Mouse (Mus musculus) kidney, adult 2 months (tissue): Measurements from ENCODE around the gene Gm33543. TPM values are rescaled to one million over a fixed set of nuclear protein-coding genes. Genes with fewer than 3 reads are reported as not detected.
A peak's percentile ranks its signal among the peaks of the same experiment; 100 is the strongest.

Source experiments
- DNase-seq: peaks from one replicate; pipeline ENCODE4 v3.0.0; 2021
- H3K27ac ChIP-seq: fragments of 200-500 bp; 2 replicates; pipeline ENCODE4 v1.5.1; 2012; ENCODE audit warnings: low read depth, low read length, control low read depth, inconsistent platforms; ENCODE audit not compliant: insufficient read depth
- H3K27me3 ChIP-seq: fragments of 200-500 bp; replicated peaks from 2 replicates; pipeline ENCODE4 v1.6.1; 2012; ENCODE audit warnings: mild to moderate bottlenecking, moderate library complexity, low read length, inconsistent platforms; ENCODE audit not compliant: control insufficient read depth, insufficient read depth
- H3K36me3 ChIP-seq: fragments of 200-500 bp; 2 replicates; pipeline ENCODE4 v1.6.1; 2012; ENCODE audit warnings: mild to moderate bottlenecking, moderate library complexity, low read length, inconsistent platforms; ENCODE audit not compliant: control insufficient read depth, insufficient read depth
- H3K4me1 ChIP-seq: fragments of 200-500 bp; 2 replicates; pipeline ENCODE4 v1.6.1; 2011; ENCODE audit warnings: low read length; ENCODE audit not compliant: control insufficient read depth, insufficient read depth
- H3K4me3 ChIP-seq: fragments of 200-500 bp; 2 replicates; pipeline ENCODE4 v1.5.1; 2011; ENCODE audit warnings: mild to moderate bottlenecking, low read depth, low read length, control low read depth; ENCODE audit not compliant: insufficient read depth
- CTCF ChIP-seq: fragments of 200-500 bp; conservative IDR thresholded peaks from 2 replicates; pipeline ENCODE4 v1.5.1; 2011; ENCODE audit warnings: low read depth, mild to moderate bottlenecking, control low read depth, low read length, moderate library complexity, mixed read lengths; ENCODE audit not compliant: insufficient read depth, insufficient read length
- POLR2A ChIP-seq: fragments of 200-500 bp; IDR thresholded peaks from one replicate; pipeline ENCODE4 v1.6.1; 2011; ENCODE audit warnings: low read depth, low read length, control low read depth
- WGBS: fragments of 180-500 bp; shearing (Covaris S2); methylation state at CpG from one replicate; pipeline ENCODE4 v1.1.7; 2018; 5-methylcytosine and 5-hydroxymethylcytosine counted together
- polyA plus RNA-seq: library from polyadenylated mRNA; depleted of rRNA; stranded (reverse); fragments of >200 nt; gene quantifications from 2 replicates; pipeline ENCODE4 v1.2.3, GENCODE M21; 2012

Gm33543 gene
- polyA plus RNA-seq, 1 experiment: 1.9 TPM

- no peaks in the 10 kb centered on the region for H3K27me3 ChIP-seq
- no peak overlapping the region for H3K4me3 ChIP-seq
- H3K4me1 ChIP-seq: no peaks in the 10 kb centered on the region
- 81% methylated on average over 8 of the region's 8 CpGs for WGBS
- DNase-seq: no peak
- TF ChIP-seq POLR2A (no peak), CTCF (no peak)
- no peak overlapping the region for H3K27ac ChIP-seq
- H3K36me3 ChIP-seq: no peaks in the 10 kb centered on the region
These were observed 51.3 kb downstream of the Gm33543 start for GRCm38 (mm10) chr10:95791427-95791804.

- no peak for DNase-seq
- Histone ChIP-seq H3K4me1 (no peaks in the 10 kb centered on the region), H3K27ac (no peak overlapping the region), H3K27me3 (no peaks in the 10 kb centered on the region), H3K36me3 (no peaks in the 10 kb centered on the region), H3K4me3 (no peak overlapping the region)
- no peak for TF ChIP-seq POLR2A
- TF ChIP-seq CTCF: no peak
- WGBS: 81% methylated on average over 15 of the region's 15 CpGs
These were observed 51.8 kb downstream of the Gm33543 start for GRCm38 (mm10) chr10:95790771-95791426.

- TF ChIP-seq POLR2A (no peak), CTCF (no peak)
- Histone ChIP-seq H3K4me1 (no peaks in the 10 kb centered on the region), H3K27ac (no peak overlapping the region), H3K4me3 (no peak overlapping the region), H3K36me3 (no peaks in the 10 kb centered on the region), H3K27me3 (no peaks in the 10 kb centered on the region)
- no peak for DNase-seq
- WGBS: 92% methylated on average over 2 of the region's 2 CpGs
These were observed 55.6 kb downstream of the Gm33543 start for GRCm38 (mm10) chr10:95787176-95787575.

- Histone ChIP-seq H3K36me3 (no peaks in the 10 kb centered on the region), H3K4me3 (no peak overlapping the region), H3K4me1 (0 out of 2 replicates have a peak, but pooled peaks cover 2% of the 10 kb centered on the region), H3K27me3 (no peaks in the 10 kb centered on the region), H3K27ac (no peak overlapping the region)
- TF ChIP-seq POLR2A: no peak
- no peak for TF ChIP-seq CTCF
- DNase-seq: no peak
- WGBS: 58% methylated on average over 7 of the region's 7 CpGs
These were observed 57.9 kb downstream of the Gm33543 start for GRCm38 (mm10) chr10:95784837-95785236.

GRCm38 (mm10) chr10:95780881-95781600, 61.7 kb downstream of the Gm33543 start:
- Histone ChIP-seq H3K27ac (peak overlapping the region; percentile 86), H3K36me3 (no peaks in the 10 kb centered on the region), H3K4me3 (peak overlapping the region; percentile 2; the same call in 1 of the 2 replicates), H3K27me3 (no peaks in the 10 kb centered on the region), H3K4me1 (peaks cover 21% of the 10 kb centered on the region)
- 69% methylated on average over 8 of the region's 8 CpGs for WGBS
- DNase-seq: no peak
- TF ChIP-seq POLR2A: no peak
- TF ChIP-seq CTCF: no peak

- no peaks in the 10 kb centered on the region for H3K27me3 ChIP-seq
- no peaks in the 10 kb centered on the region for H3K36me3 ChIP-seq
- peak; percentile 55 for DNase-seq
- H3K27ac ChIP-seq: peak overlapping the region; percentile 97
- 62% methylated on average over 13 of the region's 13 CpGs for whole genome bisulfite sequencing
- peaks cover 23% of the 10 kb centered on the region for H3K4me1 ChIP-seq
- H3K4me3 ChIP-seq: no peak overlapping the region; the same call in 1 of the 2 replicates
- TF ChIP-seq CTCF (peak; percentile 58), POLR2A (no peak)
These were observed 62.8 kb downstream of the Gm33543 start for GRCm38 (mm10) chr10:95779801-95780385.

- no peaks in the 10 kb centered on the region for H3K27me3 ChIP-seq
- H3K27ac ChIP-seq: peak overlapping the region; percentile 97
- peaks cover 28% of the 10 kb centered on the region for H3K4me1 ChIP-seq
- TF ChIP-seq POLR2A (no peak), CTCF (no peak)
- no peaks in the 10 kb centered on the region for H3K36me3 ChIP-seq
- 32% methylated on average over 8 of the region's 8 CpGs for WGBS
- no peak overlapping the region for H3K4me3 ChIP-seq
- peak; percentile 76 for DNase-seq
These were observed 64.1 kb downstream of the Gm33543 start for GRCm38 (mm10) chr10:95778622-95779021.
